Mouse (Mus musculus) kidney, adult 18-20 months (tissue): ENCODE results near the gene Ctsa.
"Not testable (repeated sequence)": the region's sequence is repeated elsewhere in the genome, so short reads cannot be mapped to it uniquely, and the experiment has no call there.

Source experiments
- DNase-seq: peaks from one replicate; pipeline ENCODE4 v3.0.0; 2021

Gene Ctsa

DNA sequence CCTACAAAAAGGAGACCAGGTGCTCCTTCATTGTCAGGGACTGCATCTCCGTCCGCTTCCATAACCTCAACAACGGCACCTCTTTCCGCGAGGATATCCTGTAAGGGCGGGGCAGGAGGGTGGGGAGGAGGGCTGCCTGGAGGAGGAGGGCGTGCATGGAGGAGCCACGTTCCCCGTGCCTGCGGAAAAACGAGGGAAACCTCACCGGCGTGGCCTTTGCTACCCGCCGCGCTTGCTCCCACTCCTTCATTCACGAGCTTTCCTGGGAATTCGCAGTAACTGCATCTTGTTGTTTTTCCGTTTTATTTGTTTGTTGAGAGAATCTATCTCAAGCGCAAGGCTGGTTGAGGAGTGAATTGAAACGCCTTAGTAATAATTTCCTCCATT lies 27.3 kb upstream of the Ctsa start:
- DNase-seq: no peak

DNA sequence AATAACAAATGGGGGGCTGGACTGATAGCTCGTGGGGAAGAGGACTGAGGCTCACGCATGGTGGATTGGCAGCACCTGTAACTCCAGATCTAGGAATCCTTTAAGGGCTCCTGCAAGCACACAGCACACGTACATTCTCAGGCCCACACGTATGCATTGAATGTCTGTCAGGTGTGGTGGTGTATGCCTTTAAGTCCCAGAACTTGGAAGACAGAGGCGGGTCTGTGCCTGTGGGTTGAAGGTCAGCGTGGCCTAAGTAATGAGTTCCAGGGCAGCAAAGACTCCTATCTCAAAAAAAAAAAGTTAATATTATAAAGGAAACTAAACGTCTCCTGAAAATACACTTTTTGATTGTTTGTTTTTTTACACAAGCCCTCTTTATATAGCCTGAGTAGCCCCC lies 26.1 kb upstream of the Ctsa start:
- DNase-seq: no peak

DNA sequence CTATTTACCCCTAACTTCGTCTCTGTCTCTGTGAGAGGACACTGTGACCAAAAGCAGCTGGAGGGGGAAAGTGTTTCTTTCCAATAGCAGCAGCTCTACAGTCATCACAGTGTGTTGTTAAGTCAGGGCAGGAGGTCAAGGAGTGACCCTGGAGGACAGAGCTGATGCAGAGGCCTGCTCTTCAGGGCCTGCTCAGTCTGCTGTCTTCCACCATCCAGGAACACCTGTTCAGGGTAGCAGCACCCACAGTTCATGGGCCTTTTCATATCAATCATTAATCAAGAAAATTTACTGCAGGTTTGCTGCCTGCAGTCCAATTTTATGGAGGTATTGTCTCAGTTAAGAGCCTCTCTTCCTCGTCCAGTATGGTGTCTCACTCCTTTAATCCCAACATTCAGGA lies 19.1 kb upstream of the Ctsa start:
- DNase-seq: no peak

DNA sequence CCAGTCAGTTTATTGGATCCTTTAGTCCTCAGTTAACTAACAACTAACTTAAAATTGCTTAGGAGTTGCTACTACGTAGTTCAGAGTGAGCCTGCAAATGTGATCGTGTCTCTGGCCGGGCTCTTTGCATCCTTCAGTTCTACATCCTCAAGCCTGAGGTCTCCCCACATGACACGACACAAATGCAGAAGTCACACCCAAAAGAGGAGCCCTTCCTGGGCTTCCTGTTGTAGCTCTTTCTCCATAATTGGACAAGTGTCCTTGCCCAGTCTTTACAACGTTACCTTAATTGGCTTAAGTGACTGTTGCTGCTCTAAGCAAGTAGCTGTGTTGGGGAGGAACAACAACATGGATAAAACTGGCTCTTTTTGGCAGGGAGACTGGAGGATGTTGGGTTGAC lies 17.3 kb upstream of the Ctsa start:
- no peak for DNase-seq

DNA sequence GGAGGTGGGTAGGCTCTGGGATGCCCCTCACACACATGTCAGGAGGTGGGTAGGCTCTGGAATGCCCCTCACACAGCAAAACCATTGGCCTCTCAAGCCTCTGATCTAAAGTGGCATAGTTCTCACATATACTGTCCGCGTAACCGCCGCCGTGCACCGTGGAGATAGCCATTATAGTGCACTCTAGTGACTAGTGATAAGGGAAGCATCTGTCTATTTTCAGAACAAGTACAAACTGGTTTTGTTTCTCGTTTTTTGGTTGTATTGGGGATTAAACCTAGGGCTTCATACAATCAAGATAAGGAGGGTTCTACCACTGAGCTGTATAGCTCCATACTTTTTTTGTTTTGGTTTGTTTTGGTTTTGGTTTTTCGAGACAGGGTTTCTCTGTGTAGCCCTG lies 16.9 kb upstream of the Ctsa start:
- no peak for DNase-seq

DNA sequence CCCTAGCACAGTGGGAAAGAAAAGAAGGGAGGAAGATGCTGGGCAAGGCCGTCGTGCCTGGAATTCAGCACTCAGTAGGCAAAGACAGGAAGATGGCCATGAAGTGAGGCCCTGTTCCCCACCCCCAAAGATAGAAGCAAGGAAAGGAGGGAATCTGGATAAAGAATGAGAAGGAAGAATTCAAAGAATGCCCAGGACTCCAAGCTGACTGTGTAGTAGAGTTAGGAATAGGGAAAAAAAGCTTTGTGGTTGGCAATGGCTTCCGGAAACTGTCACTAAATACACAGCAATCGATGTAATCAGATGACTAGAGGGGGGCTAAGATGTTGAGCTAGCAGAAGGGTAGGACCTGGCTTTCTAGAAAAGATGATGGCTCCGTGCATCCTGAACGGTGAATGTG lies 15.5 kb upstream of the Ctsa start:
- DNase-seq: no peak

DNA sequence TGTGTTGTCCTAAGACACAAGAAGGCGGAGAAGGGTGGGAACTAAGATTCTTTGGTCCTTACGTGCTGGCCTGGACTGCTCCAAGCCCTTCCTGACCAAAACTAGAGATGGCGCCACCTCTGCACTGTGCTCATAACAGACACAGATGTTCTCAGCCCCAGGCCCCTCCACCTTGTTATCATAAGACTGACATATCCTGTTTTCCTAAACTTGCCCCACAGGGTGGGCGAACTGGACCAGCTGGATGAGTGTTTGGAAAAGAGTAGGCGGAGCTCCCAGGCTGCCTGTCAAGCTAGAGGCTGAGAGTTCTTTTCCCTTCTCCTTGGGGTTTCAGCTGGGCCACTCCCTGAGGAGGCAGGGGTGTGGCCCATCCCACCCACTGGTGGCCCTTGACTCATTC lies 15.0 kb upstream of the Ctsa start:
- DNase-seq: no peak

DNA sequence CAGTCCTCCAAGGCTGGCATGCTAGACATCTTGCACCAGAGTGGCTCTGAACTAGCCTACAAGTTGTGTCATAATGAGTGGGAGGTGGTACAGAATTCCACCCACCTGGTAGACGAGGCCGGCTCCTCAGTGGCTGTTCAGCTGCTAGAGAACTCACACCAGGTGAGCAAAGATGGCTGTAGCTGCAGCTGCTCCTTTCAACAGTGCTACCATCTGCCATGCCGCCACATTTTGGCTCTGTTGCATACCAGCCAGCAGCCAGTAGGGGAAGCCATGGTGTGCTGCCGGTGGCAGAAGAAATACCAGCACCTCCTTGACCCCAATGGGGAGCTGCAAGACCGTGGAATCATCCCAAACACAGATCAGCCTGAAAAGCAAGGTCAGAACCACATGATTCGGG lies 11.6 kb upstream of the Ctsa start:
- DNase-seq: no peak

DNA sequence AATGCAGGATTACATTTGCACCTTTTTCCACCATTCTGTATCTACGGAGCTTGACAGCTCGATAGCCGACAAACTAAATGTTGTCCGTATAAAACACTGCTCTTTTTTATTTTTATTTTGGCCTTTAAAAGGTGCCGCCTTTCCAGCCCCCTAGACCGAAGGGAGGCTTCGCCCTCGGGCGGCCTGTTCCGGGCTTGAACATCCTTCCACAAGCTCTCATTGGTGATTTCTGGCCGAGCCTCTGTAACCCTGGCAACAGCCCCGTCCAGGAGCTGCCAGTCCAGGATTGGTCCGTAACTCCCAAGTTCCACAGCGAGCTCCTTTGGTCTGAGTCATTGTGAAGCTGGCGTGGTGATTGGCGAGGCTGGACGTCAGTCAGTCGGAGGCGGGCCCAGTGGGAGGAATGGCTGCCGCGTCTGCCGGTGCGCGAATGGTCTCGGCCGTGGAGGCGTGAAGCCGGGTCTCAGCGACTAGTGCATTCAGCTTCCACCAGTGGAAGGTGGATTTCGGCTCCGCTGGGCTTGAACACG lies 10.0 kb upstream of the Ctsa start, which contains the start of gene Zswim1:
Gene Zswim1 (plus strand): TSS at position 51 of the 530 bp plus-strand sequence.
- peak; percentile 100 for DNase-seq

DNA sequence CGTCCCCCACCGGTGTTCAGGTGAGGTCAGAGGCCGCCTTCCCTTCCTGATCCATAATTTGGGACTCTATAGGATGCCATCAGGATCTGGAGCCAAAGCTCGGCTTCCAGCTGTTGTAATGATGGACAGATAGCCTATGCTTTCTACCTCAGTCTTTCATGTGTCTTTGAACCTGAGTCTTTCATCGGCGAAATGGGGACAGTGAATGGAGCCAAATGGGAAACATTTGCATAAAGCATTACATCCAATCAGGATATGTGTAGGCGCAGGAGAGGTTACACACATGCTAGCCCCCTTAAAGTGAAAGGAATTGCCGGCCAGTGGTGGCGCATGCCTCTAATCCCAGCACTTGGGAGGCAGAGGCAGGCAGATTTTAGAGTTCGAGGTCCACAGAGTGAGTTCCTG lies 9.5 kb upstream of the Ctsa start:
- no peak for DNase-seq

DNA sequence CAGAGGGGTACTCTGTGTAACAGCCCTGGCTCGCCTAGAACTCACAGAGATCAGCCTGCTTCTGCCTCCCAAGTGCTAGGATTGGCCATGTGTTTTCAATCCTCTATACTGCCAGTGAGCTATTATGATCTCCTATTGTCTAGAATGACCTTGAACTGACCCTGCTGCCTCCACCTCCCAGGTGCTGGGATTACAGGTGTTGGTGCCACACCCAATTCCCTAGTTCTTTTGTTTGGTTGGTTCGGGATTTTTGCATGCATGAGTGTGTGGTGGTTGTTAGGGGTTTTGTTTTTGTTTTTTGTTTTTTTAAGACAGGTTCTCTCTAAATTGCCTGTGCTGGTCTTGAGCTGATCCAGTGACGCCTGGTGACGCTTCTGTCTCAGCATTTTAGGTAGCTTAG lies 8.7 kb upstream of the Ctsa start:
- no peak for DNase-seq

DNA sequence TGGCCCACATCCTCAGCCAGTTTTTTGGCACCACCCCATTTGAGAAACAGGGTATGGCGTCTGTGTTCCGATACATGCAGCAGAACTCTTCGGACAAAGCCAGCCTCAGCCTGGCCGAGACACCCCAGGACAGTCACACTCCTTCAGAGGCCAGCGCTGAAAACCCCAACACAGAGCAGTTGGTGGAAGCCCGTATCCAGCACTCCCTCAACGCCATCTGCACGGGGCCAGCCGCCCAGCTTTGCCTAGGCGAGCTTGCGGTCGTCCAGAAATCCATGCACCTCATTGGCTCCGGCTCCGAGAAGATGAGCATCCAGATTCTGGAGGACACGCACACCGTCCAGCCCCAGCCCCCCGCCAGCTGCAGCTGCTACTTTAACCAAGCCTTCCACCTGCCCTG lies 7.2 kb upstream of the Ctsa start:
- no peak for DNase-seq

DNA sequence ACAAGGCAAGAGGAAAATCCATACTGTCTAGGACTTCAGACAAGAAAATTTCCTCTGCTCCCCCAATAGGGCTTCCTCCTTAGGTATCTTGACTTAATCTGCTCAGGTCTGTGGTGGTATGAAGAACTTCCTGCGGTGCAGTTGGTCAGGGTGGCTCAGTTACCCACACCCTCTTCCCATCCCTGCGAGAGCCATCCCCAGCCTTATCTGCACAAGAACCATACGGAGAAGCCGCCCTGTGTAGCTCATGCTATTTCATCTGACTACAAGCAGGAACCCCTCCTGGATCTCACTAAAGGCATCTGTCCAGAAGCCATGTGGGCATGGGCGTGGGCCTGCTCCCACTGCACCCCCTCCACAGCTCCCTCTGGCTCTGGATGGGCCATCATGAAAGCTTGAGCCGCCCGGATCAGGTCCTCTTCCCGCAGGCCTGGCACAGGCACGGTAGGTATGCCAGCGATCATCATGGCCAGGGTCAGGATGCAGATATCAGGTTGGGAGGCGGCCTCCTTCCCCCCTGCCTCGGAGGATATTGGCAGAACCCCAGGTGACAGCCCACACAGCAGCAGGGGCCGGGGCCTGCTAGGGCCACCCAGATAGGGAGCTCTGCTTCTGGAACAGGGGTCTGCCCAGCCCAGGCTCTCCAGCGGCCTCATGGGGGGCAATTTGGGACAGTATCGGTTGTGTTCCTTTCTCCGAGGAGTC lies 5.4 kb upstream of the Ctsa start:
- no peak for DNase-seq

DNA sequence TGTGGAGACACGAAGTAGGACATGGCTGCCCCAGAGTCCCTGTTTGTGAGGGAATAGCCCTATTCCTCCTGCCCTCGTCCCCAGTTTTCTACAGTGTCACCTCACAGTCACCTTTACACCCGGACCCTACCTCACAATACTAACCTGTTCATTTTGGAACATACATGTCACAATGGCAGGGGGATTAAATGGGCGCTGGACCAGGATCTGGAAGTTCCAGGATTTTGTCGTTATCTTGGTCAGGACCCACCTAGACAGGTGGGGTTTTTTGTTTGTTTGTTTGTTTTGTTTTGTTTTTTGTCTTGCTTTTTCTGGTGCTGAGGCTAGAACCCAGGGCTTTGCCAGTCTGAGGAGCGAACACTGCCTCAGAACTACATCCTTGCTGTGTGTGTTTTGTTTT lies 4.2 kb upstream of the Ctsa start, which contains the start of gene Spata25:
Gene Spata25 (minus strand): TSS at position 101 of the 400 bp plus-strand sequence.
- DNase-seq: no peak

DNA sequence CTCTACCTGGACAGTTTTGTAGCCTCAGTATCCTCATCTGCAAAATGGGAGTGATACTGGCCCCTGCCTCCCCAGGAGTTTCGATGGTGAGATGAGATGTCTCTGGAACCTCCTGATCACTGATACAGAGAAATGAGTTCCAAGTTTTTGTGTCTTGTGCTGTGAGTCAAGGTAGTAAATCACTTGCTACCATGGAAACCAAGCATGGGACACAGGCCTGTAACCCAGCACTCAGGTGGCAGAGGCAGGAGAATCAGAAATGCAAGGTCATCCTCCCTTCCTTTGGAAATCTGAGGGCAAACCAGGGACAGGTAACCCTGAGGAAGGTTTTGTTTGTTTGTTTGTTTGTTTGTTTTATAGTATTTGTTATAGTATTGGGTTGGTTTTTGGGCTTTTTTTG lies 3.6 kb upstream of the Ctsa start:
- DNase-seq: no peak

DNA sequence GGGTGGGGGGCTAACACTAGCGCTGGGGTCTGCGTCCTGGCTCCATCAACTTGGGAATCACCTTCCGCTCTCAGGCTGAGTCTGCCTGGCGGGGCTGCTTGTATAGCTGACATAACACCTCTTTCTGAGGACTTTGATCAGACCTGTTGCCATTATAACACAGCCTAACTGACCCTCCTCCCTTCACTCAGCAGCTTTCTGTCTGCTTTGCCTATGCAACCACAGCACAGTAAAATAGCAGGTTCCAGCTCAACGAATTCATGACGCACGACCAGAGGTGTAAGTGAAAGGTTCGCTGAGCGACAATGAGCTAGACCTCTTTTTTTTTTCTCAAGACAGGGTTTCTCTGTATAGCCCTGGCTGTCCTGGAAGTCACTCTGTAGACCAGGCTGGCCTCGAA lies 1.6 kb upstream of the Ctsa start:
- DNase-seq: peak; percentile 12

DNA sequence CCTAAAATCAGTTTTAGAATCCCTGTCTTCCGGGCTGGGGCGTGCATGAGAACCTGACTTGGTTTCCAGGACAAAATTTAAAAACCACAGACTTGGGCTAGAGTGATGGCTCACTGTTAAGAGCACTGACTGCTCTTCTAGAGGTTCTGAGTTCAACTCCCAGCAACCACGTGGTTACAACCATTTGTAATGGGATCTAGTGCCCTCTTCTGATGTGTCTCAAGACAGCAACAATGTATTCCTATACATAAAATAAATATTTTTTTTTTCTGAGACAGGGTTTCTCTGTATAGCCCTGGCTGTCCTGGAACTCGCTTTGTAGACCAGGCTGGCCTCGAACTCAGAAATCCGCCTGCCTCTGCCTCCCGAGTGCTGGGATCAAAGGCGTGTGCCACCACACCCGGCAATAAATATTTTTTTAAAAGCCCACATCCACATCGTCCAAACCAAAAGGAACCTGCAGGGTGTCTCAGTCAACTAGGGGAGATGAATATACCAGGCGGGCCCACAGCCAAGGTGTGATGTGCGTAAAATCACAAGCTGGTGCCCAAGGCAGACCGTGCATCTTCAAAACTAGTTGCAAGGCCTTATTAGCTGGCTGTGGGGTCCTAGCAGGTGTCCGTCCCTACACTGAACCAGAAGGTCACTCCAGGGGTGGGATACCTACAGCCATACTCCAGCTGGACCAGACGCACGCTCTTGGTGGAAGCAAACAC lies 483 bp upstream of the Ctsa start:
- DNase-seq: no peak

DNA sequence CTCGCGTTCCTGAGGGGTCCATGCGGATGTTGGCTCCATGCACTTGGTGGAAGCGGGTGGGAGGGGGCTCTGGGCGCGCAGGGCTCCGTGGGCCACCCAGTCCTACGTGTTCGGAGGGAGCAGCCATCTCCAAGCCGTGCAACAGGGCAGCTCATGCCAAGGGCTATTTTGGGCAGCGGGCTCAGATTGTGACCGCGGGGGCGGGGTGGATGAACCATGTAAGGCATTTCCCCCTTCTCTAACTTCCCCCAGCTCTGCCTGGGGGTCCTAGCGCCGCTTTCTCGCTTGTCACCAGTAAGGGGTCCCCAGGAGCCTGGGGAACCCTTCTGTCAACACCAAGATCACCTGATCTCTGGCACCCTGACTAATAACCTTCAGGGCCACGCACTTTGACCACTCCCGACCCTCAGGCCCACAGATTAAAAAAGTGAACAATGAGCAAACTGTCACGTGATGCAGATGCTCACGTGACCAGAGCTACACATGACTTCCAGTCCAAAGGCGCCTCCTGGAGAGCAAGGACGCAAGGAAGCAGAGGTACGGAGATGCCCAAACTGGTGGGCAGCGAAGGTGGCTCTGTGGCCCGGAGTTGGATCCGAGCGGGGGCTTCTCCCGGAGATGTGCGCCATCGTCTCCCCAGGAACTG lies 764 bp downstream of the Ctsa start, which contains the start of gene Neurl2:
Gene Neurl2 (minus strand): TSS at position 143 of the 646 bp plus-strand sequence.
- DNase-seq: peak; percentile 95

DNA sequence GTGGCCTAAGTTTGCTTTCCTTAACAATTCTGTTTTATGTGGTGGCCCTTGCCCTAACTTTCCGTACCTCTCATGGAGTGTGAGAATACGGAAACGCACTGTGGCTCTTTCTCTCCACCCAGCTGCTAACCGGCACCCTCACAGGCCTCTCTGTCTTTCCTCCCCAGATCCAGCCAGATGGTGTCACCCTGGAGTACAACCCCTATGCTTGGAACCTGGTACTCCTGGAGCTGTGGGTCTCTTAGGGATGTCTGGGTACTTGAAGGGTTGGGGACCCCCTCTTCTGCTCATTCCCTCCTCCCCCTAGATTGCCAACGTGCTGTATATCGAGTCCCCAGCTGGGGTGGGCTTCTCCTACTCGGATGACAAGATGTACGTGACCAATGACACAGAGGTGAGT lies 1.9 kb downstream of the Ctsa start:
- peak; percentile 44 for DNase-seq

DNA sequence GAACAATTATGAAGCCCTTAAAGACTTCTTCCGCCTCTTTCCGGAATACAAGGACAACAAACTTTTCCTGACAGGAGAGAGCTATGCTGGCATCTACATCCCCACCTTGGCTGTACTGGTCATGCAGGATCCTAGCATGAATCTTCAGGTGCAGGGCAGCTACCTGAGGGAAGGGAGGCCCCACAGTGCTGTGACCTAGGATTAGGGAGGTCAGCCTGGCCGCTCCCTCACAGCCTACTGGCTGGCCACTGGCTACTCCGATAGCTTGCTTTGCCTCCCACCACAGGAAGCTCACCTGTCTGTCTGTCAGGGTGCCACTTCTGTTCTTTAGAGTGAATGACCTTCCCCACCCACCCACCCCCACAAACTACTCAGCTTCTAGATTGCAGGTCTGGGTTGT lies 2.5 kb downstream of the Ctsa start:
- no peak for DNase-seq

DNA sequence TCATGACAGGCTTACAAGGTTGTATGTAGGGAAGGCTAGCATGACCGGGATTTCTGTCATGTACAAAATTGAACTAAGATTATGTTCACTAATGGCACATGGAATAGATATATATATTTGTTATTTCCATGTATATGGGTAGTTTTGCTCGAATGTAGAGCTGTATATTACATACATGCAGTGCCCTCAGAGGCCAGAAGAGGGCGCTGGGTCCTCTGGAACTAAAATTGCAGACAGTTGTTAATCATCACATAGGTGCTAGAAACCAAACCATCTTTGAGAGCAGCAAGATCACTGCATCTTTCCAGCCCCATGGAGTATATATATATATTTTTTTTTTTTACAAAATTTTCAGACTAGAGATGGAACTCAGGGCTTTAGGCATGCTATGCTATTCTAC lies 13.1 kb downstream of the Ctsa start:
- no peak for DNase-seq

DNA sequence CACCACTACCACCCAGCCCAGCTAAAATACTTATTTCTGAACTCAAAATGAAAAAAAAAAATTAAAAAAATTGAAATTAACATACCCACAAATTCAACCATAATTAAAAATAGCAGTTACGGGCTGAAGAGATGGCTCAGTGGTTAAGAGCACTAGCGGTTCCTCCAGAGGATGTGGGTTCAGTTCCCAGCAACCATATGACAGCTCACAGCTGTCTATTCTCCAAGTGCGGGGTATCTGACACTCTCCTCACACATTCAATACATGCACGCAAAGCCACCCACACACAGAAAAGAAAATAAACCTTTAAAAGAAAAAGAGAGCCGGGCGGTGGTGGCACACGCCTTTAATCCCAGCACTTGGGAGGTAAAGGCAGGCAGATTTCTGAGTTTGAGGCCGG lies 17.4 kb downstream of the Ctsa start:
- no peak for DNase-seq

DNA sequence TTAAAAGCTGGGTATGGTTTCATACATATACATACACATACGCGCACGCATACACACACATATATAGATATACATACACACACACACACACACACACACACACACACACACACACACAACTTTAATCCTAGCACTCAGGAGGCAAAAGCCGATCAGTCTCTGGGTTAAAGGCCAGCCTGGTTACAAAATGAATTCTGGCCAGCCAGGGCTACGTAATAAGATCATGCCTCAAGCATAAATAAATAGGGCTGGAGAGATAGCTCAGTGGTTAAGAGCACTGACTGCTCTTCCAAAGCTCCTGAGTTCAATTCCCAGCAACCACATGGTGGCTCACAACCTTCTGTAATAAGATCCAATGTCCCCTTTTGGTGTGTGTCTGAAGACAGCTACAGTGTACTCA lies 22.9 kb downstream of the Ctsa start:
- not testable (repeated sequence) for DNase-seq
